Mouse (Mus musculus) spleen, adult 2 months (tissue): ENCODE measurements around the gene Acvr1c. TPM values are rescaled to one million over a fixed set of nuclear protein-coding genes. Genes with fewer than 3 reads are reported as not detected.
A peak's percentile ranks its signal among the peaks of the same experiment; 100 is the strongest.

Experiments
- DNase-seq, 2 experiments: peaks; one replicate each; pipeline versions ENCODE4 v3.0.0 to v3.0.0-alpha.2; 2012 to 2021; ENCODE audit warnings: low spot score in 2 of 2, low read depth in 1 of 2
- H3K27ac ChIP-seq: fragments of 200-500 bp; 2 replicates; pipeline ENCODE4 v1.5.1; 2012; ENCODE audit warnings: low read length, inconsistent platforms; ENCODE audit not compliant: insufficient read depth
- H3K27me3 ChIP-seq: fragments of 200-500 bp; 2 replicates; pipeline ENCODE4 v1.6.1; 2012; ENCODE audit warnings: mild to moderate bottlenecking, moderate library complexity, low read length, inconsistent platforms; ENCODE audit not compliant: control insufficient read depth, insufficient read depth
- H3K36me3 ChIP-seq: fragments of 200-500 bp; 2 replicates; pipeline ENCODE4 v1.6.1; 2012; ENCODE audit warnings: mild to moderate bottlenecking, low read length, inconsistent platforms; ENCODE audit not compliant: control insufficient read depth, insufficient read depth
- H3K4me1 ChIP-seq: fragments of 200-500 bp; 2 replicates; pipeline ENCODE4 v1.6.1; 2011; ENCODE audit warnings: inconsistent platforms; ENCODE audit not compliant: control insufficient read depth, insufficient read depth, insufficient read length
- H3K4me3 ChIP-seq: fragments of 200-500 bp; 2 replicates; pipeline ENCODE4 v1.5.1; 2011; ENCODE audit warnings: mild to moderate bottlenecking, inconsistent platforms; ENCODE audit not compliant: insufficient read depth, insufficient read length; ENCODE audit errors: extremely low read depth
- CTCF ChIP-seq: fragments of 200-500 bp; IDR thresholded peaks from 2 replicates; pipeline ENCODE4 v1.5.1; 2011; ENCODE audit warnings: mild to moderate bottlenecking, inconsistent platforms; ENCODE audit not compliant: insufficient read depth, insufficient read length, insufficient replicate concordance; ENCODE audit errors: extremely low read depth
- POLR2A ChIP-seq: fragments of 200-500 bp; IDR thresholded peaks from 2 replicates; pipeline ENCODE4 v1.6.1; 2011; ENCODE audit warnings: low read depth, low read length, inconsistent platforms
- WGBS: fragments of 180-500 bp; shearing (Covaris S2); methylation state at CpG from one replicate; pipeline ENCODE4 v1.1.7; 2018; 5-methylcytosine and 5-hydroxymethylcytosine counted together
- polyA plus RNA-seq: library from polyadenylated mRNA; depleted of rRNA; stranded (reverse); fragments of >200 nt; gene quantifications from 2 replicates; pipeline ENCODE4 v1.2.3, GENCODE M21; 2012; rRNA removed

Acvr1c gene
- 0.06 and 0.14 TPM in 2 replicates for polyA plus RNA-seq

- Histone ChIP-seq H3K27ac (no peak within 1 kb of the TSS), H3K36me3 (no peaks in the 10 kb centered on the region), H3K4me3 (peak within 1 kb of the TSS; percentile 32; the same call in 1 of the 2 replicates), H3K4me1 (peaks cover 7% of the 10 kb centered on the region), H3K27me3 (peaks cover 6% of the 10 kb centered on the region)
- DNase-seq = peak in 1 of 2 experiments; percentile 6
- TF ChIP-seq POLR2A = no peak
- TF ChIP-seq CTCF = no peak
- 2% methylated on average over 61 of the region's 65 CpGs for WGBS
These were observed at the start of gene Acvr1c for GRCm38 (mm10) chr2:58357414-58358131. Gene Acvr1c, minus strand, starts transcription at chr2:58357895.

- H3K27me3 ChIP-seq = no peaks in the 10 kb centered on the region
- H3K36me3 ChIP-seq = no peaks in the 10 kb centered on the region
- DNase-seq = no peak
- H3K27ac ChIP-seq = no peak overlapping the region
- H3K4me3 ChIP-seq = no peak overlapping the region
- WGBS = 88% methylated on average over 2 of the region's 2 CpGs
- no peaks in the 10 kb centered on the region for H3K4me1 ChIP-seq
- TF ChIP-seq POLR2A = no peak
- TF ChIP-seq CTCF = no peak
These were observed 45.8 kb upstream of the Acvr1c start for GRCm38 (mm10) chr2:58403481-58403880.

GRCm38 (mm10) chr2:58388601-58389000 lies 30.9 kb upstream of the Acvr1c start:
- no peak for DNase-seq
- Histone ChIP-seq H3K4me1 (no peaks in the 10 kb centered on the region), H3K27me3 (no peaks in the 10 kb centered on the region), H3K4me3 (no peak overlapping the region), H3K36me3 (no peaks in the 10 kb centered on the region), H3K27ac (no peak overlapping the region)
- 82% methylated on average over 7 of the region's 7 CpGs for WGBS
- TF ChIP-seq CTCF (no peak), POLR2A (no peak)

GRCm38 (mm10) chr2:58380020-58380419 lies 22.3 kb upstream of the Acvr1c start:
- H3K36me3 ChIP-seq = no peaks in the 10 kb centered on the region
- WGBS = 90% methylated on average over 5 of the region's 5 CpGs
- no peak overlapping the region for H3K27ac ChIP-seq
- H3K27me3 ChIP-seq = no peaks in the 10 kb centered on the region
- no peaks in the 10 kb centered on the region for H3K4me1 ChIP-seq
- no peak for DNase-seq
- H3K4me3 ChIP-seq = no peak overlapping the region
- TF ChIP-seq CTCF = no peak
- no peak for TF ChIP-seq POLR2A

- Histone ChIP-seq H3K27me3 (no peaks in the 10 kb centered on the region), H3K36me3 (no peaks in the 10 kb centered on the region), H3K4me1 (no peaks in the 10 kb centered on the region), H3K27ac (no peak overlapping the region), H3K4me3 (no peak overlapping the region)
- no peak for DNase-seq
- TF ChIP-seq POLR2A (no peak), CTCF (no peak)
- WGBS = 96% methylated on average over 1 of the region's 1 CpGs
These were observed 21.8 kb upstream of the Acvr1c start for GRCm38 (mm10) chr2:58379475-58379874.

- no peak overlapping the region for H3K27ac ChIP-seq
- H3K36me3 ChIP-seq = no peaks in the 10 kb centered on the region
- 86% methylated on average over 9 of the region's 9 CpGs for WGBS
- no peak for TF ChIP-seq POLR2A
- no peak for TF ChIP-seq CTCF
- no peak for DNase-seq
- no peaks in the 10 kb centered on the region for H3K27me3 ChIP-seq
- no peaks in the 10 kb centered on the region for H3K4me1 ChIP-seq
- no peak overlapping the region for H3K4me3 ChIP-seq
These were observed 19.9 kb upstream of the Acvr1c start for GRCm38 (mm10) chr2:58377417-58378130.

- no peak for DNase-seq
- Histone ChIP-seq H3K4me3 (no peak overlapping the region), H3K27ac (no peak overlapping the region), H3K36me3 (no peaks in the 10 kb centered on the region), H3K27me3 (no peaks in the 10 kb centered on the region), H3K4me1 (no peaks in the 10 kb centered on the region)
- 84% methylated on average over 3 of the region's 3 CpGs for WGBS
- no peak for TF ChIP-seq CTCF
- TF ChIP-seq POLR2A = no peak
These were observed 8.5 kb upstream of the Acvr1c start for GRCm38 (mm10) chr2:58366196-58366595.
